Mouse (Mus musculus) testis, adult 2 months (tissue): ENCODE measurements around the gene Trpc4ap.

Experiments used
- CTCF ChIP-seq: fragments of 200-500 bp; IDR thresholded peaks from 2 replicates; pipeline ENCODE4 v1.5.1; 2012; ENCODE audit warnings: low read depth, mild to moderate bottlenecking, inconsistent platforms, low read length, moderate library complexity; ENCODE audit not compliant: control insufficient read depth, insufficient read depth, insufficient replicate concordance
- POLR2A ChIP-seq: fragments of 200-500 bp; IDR thresholded peaks from 2 replicates; pipeline ENCODE4 v1.6.1; 2012; ENCODE audit warnings: low read depth, mild to moderate bottlenecking, inconsistent platforms, low read length, moderate library complexity; ENCODE audit not compliant: control insufficient read depth

DNA sequence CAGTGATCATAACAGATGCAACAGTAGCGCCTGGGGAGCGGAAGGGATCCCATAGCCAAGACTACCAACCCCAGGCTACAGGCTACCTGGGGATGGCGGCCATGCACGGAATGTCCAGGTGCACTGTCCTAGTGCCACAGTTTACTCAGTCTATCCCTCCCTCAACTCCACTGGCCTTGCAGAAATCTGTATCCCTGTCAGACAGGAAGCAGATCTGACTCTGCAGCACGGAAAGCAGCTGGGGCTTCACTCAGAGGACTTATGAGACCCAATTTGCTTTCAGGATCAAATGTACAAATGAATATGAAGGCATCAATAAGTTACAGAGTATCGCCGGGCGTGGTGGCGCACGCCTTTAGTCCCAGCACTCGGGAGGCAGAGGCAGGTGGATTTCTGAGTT, 4.4 kb downstream of the Trpc4ap start:
- TF ChIP-seq CTCF (no peak), POLR2A (no peak)
